9 mouse cellular contexts compared by ENCODE assay signal in genomic region chr2:38099120-38099773, GRCm38 (mm10).
DNase-seq lines count a peak whose midpoint lies in the region; ATAC-seq and TF ChIP-seq lines count a peak whose summit lies in the region.
"Had no signal": no experiment of that assay in that cellular context is flagged by ENCODE, and none has a peak within 500 bp of the region (broad histone marks: within the 10 kb centered on the region; RNA-seq: fewer than 3 reads in every experiment).

No protein-coding gene starts in this region.

- no peak overlapping the region for H3K9ac ChIP-seq in MEL (ENCODE audit: control insufficient read depth, low read depth, low read length, poor library complexity, severe bottlenecking)
- H3K9ac ChIP-seq in forebrain, embryonic 13.5 days = no peak overlapping the region

- no peaks in the 10 kb centered on the region for H3K9me3 ChIP-seq in MEL (replicated peaks; ENCODE audit: insufficient read depth, low read length)
- H3K9me3 ChIP-seq in forebrain, embryonic 13.5 days (replicated peaks) = no peaks in the 10 kb centered on the region

- H3K36me3 ChIP-seq in MEL (ENCODE audit: control insufficient read depth in 1 of 2, insufficient read depth in 2 of 2, low read length in 2 of 2) = peaks cover 0 to 14% of the 10 kb centered on the region in 2 experiments; a peak in 2 of 4 replicates
- H3K36me3 ChIP-seq in forebrain, embryonic 13.5 days (ENCODE audit: poor library complexity, severe bottlenecking) = no peaks in the 10 kb centered on the region

- no peak for TF ChIP-seq EP300 in MEL (IDR thresholded peaks at IDR 0.05; ENCODE audit: low read depth in 1 of 2, low read length in 2 of 2)

- no peak for TF ChIP-seq CTCF in gastrocnemius, adult 2 months (IDR thresholded peaks at IDR 0.05)
- no peak for TF ChIP-seq CTCF in MEL (IDR thresholded peaks at IDR 0.05 in 2 of 3, conservative IDR thresholded peaks at IDR 0.05 in 1 of 3; ENCODE audit: control insufficient read depth in 1 of 3, insufficient read depth in 1 of 3, low read depth in 2 of 3, low read length in 3 of 3, poor library complexity in 1 of 3, severe bottlenecking in 1 of 3)
- no peak for TF ChIP-seq CTCF in left cerebral cortex, adult 2 months (IDR thresholded peaks at IDR 0.05)

- ATAC-seq in forebrain, embryonic 13.5 days = peak; percentile 65

- peaks cover 7 to 10% of the 10 kb centered on the region in 2 experiments for H3K4me1 ChIP-seq in MEL (ENCODE audit: control insufficient read depth in 1 of 2, insufficient read depth in 2 of 2, low read length in 2 of 2)
- H3K4me1 ChIP-seq in forebrain, embryonic 13.5 days = peaks cover 69% of the 10 kb centered on the region

- 28% methylated on average over 4 of the region's 4 CpGs for WGBS in forebrain, embryonic 13.5 days

- H3K4me3 ChIP-seq in gastrocnemius, adult 2 months = no peak overlapping the region
- H3K4me3 ChIP-seq in MEL (ENCODE audit: control insufficient read depth in 1 of 2, insufficient read depth in 1 of 2, low read depth in 2 of 2, low read length in 2 of 2) = no peak overlapping the region
- no peak overlapping the region for H3K4me3 ChIP-seq in forebrain, embryonic 13.5 days
- H3K4me3 ChIP-seq in left cerebral cortex, adult 2 months = no peak overlapping the region

- TF ChIP-seq RAD21 in MEL (IDR thresholded peaks at IDR 0.05; ENCODE audit: low read depth, low read length) = no peak

- no peak overlapping the region for H3K27ac ChIP-seq in gastrocnemius, adult 2 months
- no peak overlapping the region for H3K27ac ChIP-seq in MEL (ENCODE audit: control insufficient read depth, low read depth, low read length)
- peak overlapping the region; percentile 70 for H3K27ac ChIP-seq in forebrain, embryonic 13.5 days
- H3K27ac ChIP-seq in left cerebral cortex, adult 2 months = no peak overlapping the region

- no peaks in the 10 kb centered on the region for H3K27me3 ChIP-seq in MEL (ENCODE audit: control insufficient read depth in 1 of 2, insufficient read depth in 2 of 2, low read length in 2 of 2)
- H3K27me3 ChIP-seq in forebrain, embryonic 13.5 days = no peaks in the 10 kb centered on the region
- H3K27me3 ChIP-seq: CH12.LX had no signal

- 0 out of 2 replicates have a peak overlapping the region, but pooled peaks have one; percentile 11 for H3K4me2 ChIP-seq in forebrain, embryonic 13.5 days

- intact Hi-C loops in gastrocnemius, adult 2 months (cut with DNase I) = no loop called here
- intact Hi-C loops in gastrocnemius, postnatal 36 days (cut with DNase I) = no loop called here
- intact Hi-C loops in left cerebral cortex, adult 2 months (cut with DNase I) = no loop called here

- H3K79me2 ChIP-seq in MEL (ENCODE audit: control insufficient read depth, insufficient read depth, low read length, poor library complexity) = no peaks in the 10 kb centered on the region

- no peak for TF ChIP-seq POLR2A in MEL (IDR thresholded peaks at IDR 0.05; ENCODE audit: control insufficient read depth in 1 of 2, insufficient read depth in 1 of 2, low read depth in 1 of 2, low read length in 2 of 2, poor library complexity in 1 of 2)

- DNase-seq in gastrocnemius, adult 2 months = peak; percentile 50
- DNase-seq in gastrocnemius, postnatal 36 days = no peak
- DNase-seq in MEL (ENCODE audit: low read depth, low spot score) = peak; percentile 38
- DNase-seq in lung, adult 18-20 months = peak; percentile 27 to 48
- DNase-seq in right cerebral cortex, postnatal 36 days (ENCODE audit: low spot score in 2 of 2) = no peak
- no peak for DNase-seq in frontal cortex, postnatal 25 days (ENCODE audit: low spot score in 2 of 2)
- no peak for DNase-seq in left cerebral cortex, adult 2 months (ENCODE audit: extremely low spot score in 1 of 2, low spot score in 2 of 2)

TF ChIP-seq in MEL, 35 proteins besides CTCF, POLR2A, EP300 and RAD21:
- TF ChIP-seq MAZ (IDR thresholded peaks at IDR 0.05; ENCODE audit: low read depth, low read length) (no peak), TBP (IDR thresholded peaks at IDR 0.05; ENCODE audit: low read depth, low read length) (no peak), ZNF384 (IDR thresholded peaks at IDR 0.05; ENCODE audit: low read depth, low read length) (no peak), E2F4 (IDR thresholded peaks at IDR 0.05; ENCODE audit: borderline replicate concordance, low read depth, low read length) (no peak), MYB (IDR thresholded peaks at IDR 0.05; ENCODE audit: low read depth, low read length) (no peak), MAFK (IDR thresholded peaks at IDR 0.05; ENCODE audit: borderline replicate concordance, low read depth, low read length) (no peak), MEF2A (IDR thresholded peaks at IDR 0.05; ENCODE audit: extremely low read depth, insufficient replicate concordance, low read depth, low read length, poor library complexity, severe bottlenecking) (no peak), HCFC1 (IDR thresholded peaks at IDR 0.05; ENCODE audit: low read depth, low read length) (no peak)

Comparison
In these comparisons a context has a peak if more than half of its experiments do, and no peak if none do; other contexts are left out.
1. DNase-seq: peak in gastrocnemius, adult 2 months (single experiment), MEL (single experiment) and lung, adult 18-20 months (2 of 2); none in gastrocnemius, postnatal 36 days (0 of 2), right cerebral cortex, postnatal 36 days (0 of 2), frontal cortex, postnatal 25 days (0 of 2) and left cerebral cortex, adult 2 months (0 of 2).